Mouse (Mus musculus) c-Kit-positive CD71-positive TER-119-positive erythroid progenitor cells, embryonic 14.5 days (primary cell): ENCODE results near the gene Sema4c.

Experiments used
- DNase-seq: peaks from one replicate; pipeline ENCODE4 v3.0.0-alpha.2; 2013; ENCODE audit warnings: low spot score

Sema4c gene

GRCm38 (mm10) chr1:36508238-36508637 lies 49.9 kb downstream of the Sema4c start:
- DNase-seq, result no peak

- DNase-seq, result peak; percentile 68
Observed at GRCm38 (mm10) chr1:36501261-36501660, 56.9 kb downstream of the Sema4c start.
